Mouse (Mus musculus): ENCODE measurements around the gene Ndufa4l2. TPM values are rescaled to one million over a fixed set of nuclear protein-coding genes. Genes with fewer than 3 reads are reported as not detected.

Ndufa4l2 gene
- polyA plus RNA-seq, 1 experiment from 2014 or later = 64.6 TPM

DNA sequence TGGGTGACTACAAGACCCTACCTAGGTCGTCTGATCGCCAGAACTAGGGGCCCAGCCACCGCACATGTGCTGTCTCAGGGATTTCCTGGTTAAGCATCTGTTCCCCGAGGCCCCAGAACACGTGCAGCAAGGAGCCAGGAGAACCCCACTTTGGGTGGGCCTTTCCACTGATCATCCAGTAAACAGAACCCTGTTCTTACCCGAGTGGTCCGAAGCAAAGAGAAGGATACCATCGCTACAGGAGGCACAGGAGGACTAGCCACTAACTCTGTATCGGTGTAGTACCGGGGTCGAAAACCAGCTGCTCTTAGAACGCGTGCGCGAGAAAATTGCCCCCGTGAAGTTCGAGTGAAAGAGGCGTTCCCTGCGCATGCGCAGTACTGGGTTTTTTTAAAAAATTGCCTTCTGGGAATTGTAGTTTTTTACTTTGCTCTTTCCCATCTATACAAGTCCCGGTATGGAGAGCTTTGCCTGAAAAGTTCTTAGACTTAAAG lies 7.4 kb downstream of the Ndufa4l2 start, which contains the start of gene Shmt2:
Gene Shmt2 (minus strand): TSS at position 357 of the 494 bp plus-strand sequence.
- H3K4me2 ChIP-seq (ENCODE audit: low read depth, low read length) = peak within 1 kb of the TSS; percentile 77
- 0 out of 2 replicates have a peak within 1 kb of the TSS, but pooled peaks have one; percentile 11 for H3K27ac ChIP-seq (ENCODE audit: low read length)
- peak within 1 kb of the TSS; percentile 70 for H3K9ac ChIP-seq (ENCODE audit: low read depth, low read length)
- no peaks in the 10 kb centered on the region for H3K9me3 ChIP-seq (ENCODE audit: control insufficient read depth, low read length)
- H3K4me3 ChIP-seq (ENCODE audit: low read length) = peak within 1 kb of the TSS; percentile 63
- H3K36me3 ChIP-seq (ENCODE audit: control insufficient read depth, insufficient read depth, low read length) = peaks cover 29% of the 10 kb centered on the region
- ATAC-seq = peak; percentile 63
- H3K4me1 ChIP-seq (ENCODE audit: control insufficient read depth, insufficient read depth, low read length) = peaks cover 32% of the 10 kb centered on the region
- WGBS = under 1% methylated on average over 21 of the region's 21 CpGs
- peaks cover 35% of the 10 kb centered on the region for H3K27me3 ChIP-seq (replicated peaks; ENCODE audit: control insufficient read depth, insufficient read depth, low read length)

DNA sequence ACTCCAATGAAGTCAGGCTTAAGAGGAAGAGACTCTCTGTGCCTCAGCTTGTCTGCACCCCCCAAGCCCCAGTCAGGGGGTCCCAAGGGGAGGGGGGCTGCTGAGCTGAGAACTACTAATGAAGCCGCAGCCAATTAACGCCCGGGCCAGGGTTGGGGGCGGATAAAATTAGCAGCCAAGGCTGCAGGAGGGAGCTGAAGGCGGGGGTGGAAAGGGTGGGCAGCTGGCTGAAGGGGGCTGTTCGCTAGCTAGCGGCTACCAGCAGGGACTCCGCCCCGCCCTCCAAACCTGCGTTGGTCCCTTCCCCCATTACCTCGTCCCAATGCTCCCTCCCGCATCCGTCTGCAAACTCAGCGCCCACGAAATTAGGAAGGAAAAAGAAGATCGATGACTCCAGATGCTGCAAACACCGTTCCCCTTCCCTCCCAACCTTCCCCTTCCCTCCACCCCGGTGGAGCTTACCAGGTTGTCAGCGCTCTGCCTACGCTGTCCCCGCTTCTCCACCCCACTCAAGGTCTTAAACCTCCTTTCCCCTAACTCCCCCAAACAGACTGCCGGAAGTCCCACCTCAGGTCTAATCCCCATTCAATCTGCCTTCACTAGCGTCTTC lies 10.0 kb downstream of the Ndufa4l2 start:
- no peak overlapping the region for H3K4me2 ChIP-seq (ENCODE audit: low read depth, low read length)
- H3K9ac ChIP-seq (ENCODE audit: low read depth, low read length) = no peak overlapping the region
- H3K9me3 ChIP-seq (ENCODE audit: control insufficient read depth, low read length) = no peaks in the 10 kb centered on the region
- no peak overlapping the region for H3K4me3 ChIP-seq (ENCODE audit: low read length)
- WGBS = 5% methylated on average over 23 of the region's 23 CpGs
- no peak overlapping the region for H3K27ac ChIP-seq (ENCODE audit: low read length)
- H3K4me1 ChIP-seq (ENCODE audit: control insufficient read depth, insufficient read depth, low read length) = peaks cover 27% of the 10 kb centered on the region
- ATAC-seq = no peak
- peaks cover 61% of the 10 kb centered on the region for H3K27me3 ChIP-seq (replicated peaks; ENCODE audit: control insufficient read depth, insufficient read depth, low read length)
- H3K36me3 ChIP-seq (ENCODE audit: control insufficient read depth, insufficient read depth, low read length) = peaks cover 10% of the 10 kb centered on the region

DNA sequence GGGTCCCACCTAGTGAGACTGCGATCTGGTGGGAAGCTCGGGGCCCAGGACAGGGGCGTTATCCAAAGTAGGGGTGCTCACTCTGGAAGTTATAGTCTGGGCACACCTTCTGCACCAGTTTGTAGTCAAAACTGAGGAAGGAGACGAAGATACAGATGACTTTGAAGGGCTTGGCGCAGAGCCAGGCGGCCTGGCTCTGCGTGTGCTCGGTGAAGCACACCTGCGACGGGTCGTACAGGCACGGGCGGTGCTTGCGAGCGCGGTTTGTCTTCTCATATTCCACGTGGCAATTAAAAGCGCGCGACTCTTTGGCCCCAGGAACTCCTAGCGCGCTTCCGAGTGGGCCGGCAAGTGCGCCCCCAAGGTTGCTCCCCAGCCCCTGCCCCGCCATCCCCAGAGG lies 11.3 kb downstream of the Ndufa4l2 start:
- H3K36me3 ChIP-seq (ENCODE audit: control insufficient read depth, insufficient read depth, low read length) = no peaks in the 10 kb centered on the region
- H3K4me3 ChIP-seq (ENCODE audit: low read length) = peak overlapping the region; percentile 40
- H3K9me3 ChIP-seq (ENCODE audit: control insufficient read depth, low read length) = no peaks in the 10 kb centered on the region
- H3K27me3 ChIP-seq (replicated peaks; ENCODE audit: control insufficient read depth, insufficient read depth, low read length) = peaks cover 74% of the 10 kb centered on the region
- H3K4me1 ChIP-seq (ENCODE audit: control insufficient read depth, insufficient read depth, low read length) = peaks cover 20% of the 10 kb centered on the region
- H3K27ac ChIP-seq (ENCODE audit: low read length) = no peak overlapping the region
- H3K4me2 ChIP-seq (ENCODE audit: low read depth, low read length) = peak overlapping the region; percentile 56
- WGBS = under 1% methylated on average over 26 of the region's 26 CpGs
- H3K9ac ChIP-seq (ENCODE audit: low read depth, low read length) = peak overlapping the region; percentile 40
- no peak for ATAC-seq

DNA sequence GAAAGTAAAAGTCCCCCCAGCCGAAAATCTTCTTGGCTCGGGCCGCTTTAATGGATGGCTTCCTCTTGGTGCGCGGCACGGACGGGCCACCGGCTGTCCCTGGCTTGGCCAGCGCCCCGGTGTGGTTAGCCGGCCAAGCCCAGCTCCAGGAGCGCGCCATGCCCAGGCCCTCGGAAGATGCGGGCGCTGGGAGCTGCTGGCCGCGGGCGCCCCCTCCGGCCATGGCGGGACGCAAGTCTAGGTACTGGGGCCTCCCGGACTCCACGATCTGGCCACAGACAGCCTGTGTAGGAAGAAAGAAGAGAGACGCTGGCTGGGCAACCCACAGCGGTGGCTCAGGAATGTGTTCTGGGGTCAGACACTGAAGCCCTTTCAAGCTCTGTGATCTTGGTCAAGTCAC lies 11.9 kb downstream of the Ndufa4l2 start:
- Histone ChIP-seq H3K9ac (ENCODE audit: low read depth, low read length) (peak overlapping the region; percentile 40; the same call in 1 of the 2 replicates), H3K4me3 (ENCODE audit: low read length) (peak overlapping the region; percentile 40), H3K9me3 (ENCODE audit: control insufficient read depth, low read length) (no peaks in the 10 kb centered on the region), H3K36me3 (ENCODE audit: control insufficient read depth, insufficient read depth, low read length) (no peaks in the 10 kb centered on the region), H3K4me1 (ENCODE audit: control insufficient read depth, insufficient read depth, low read length) (peaks cover 13% of the 10 kb centered on the region), H3K4me2 (ENCODE audit: low read depth, low read length) (peak overlapping the region; percentile 56), H3K27me3 (replicated peaks; ENCODE audit: control insufficient read depth, insufficient read depth, low read length) (peaks cover 81% of the 10 kb centered on the region), H3K27ac (ENCODE audit: low read length) (no peak overlapping the region)
- under 1% methylated on average over 26 of the region's 26 CpGs for WGBS
- peak; percentile 51; the same call in 1 of the 2 replicates for ATAC-seq

DNA sequence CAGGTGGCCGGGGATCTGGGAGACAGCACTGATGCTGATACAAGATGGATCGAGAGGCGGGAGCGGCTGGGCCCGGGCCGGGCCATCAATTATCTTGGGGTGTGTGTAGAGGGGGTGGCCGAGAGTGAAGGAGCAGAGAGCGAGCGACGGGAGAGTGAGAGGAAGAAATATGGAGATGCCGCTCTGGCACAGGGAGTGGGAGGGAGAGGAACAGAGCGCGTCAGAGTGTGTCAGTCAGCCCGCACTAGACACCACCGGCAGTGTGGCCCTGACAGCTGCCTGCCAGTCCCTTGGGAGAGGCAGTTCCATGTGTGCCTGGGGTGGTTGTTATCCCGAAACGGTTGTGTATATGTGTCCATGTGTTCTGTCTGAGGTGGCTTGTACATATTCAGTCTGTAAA lies 12.7 kb downstream of the Ndufa4l2 start:
- Histone ChIP-seq H3K4me2 (ENCODE audit: low read depth, low read length) (no peak overlapping the region), H3K9me3 (ENCODE audit: control insufficient read depth, low read length) (no peaks in the 10 kb centered on the region), H3K9ac (ENCODE audit: low read depth, low read length) (no peak overlapping the region), H3K4me1 (ENCODE audit: control insufficient read depth, insufficient read depth, low read length) (peaks cover 11% of the 10 kb centered on the region), H3K27ac (ENCODE audit: low read length) (no peak overlapping the region), H3K27me3 (replicated peaks; ENCODE audit: control insufficient read depth, insufficient read depth, low read length) (peaks cover 89% of the 10 kb centered on the region), H3K36me3 (ENCODE audit: control insufficient read depth, insufficient read depth, low read length) (no peaks in the 10 kb centered on the region), H3K4me3 (ENCODE audit: low read length) (no peak overlapping the region)
- no peak for ATAC-seq
- WGBS = 2% methylated on average over 17 of the region's 17 CpGs

DNA sequence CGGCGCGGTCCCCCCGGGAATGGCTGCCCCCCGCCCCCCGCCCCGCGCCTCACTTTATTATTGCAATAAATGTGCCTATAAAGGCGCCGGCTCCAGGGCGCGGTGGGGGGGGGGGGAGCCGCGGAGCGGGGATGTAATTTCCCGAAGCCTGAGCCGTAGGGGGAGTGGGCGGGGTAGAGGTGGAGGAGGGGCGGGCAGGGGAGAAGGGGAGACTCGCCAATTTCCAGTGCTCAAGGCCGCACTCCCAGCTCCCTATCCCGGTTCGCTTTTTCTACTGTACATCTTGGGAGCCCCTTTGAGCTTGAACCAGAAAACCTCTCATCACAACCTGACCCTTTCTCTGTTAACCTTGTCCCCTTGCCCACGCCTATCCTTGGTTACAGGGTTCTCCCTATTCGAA lies 16.2 kb downstream of the Ndufa4l2 start:
- H3K27me3 ChIP-seq (replicated peaks; ENCODE audit: control insufficient read depth, insufficient read depth, low read length) = peaks cover 99% of the 10 kb centered on the region
- 0 out of 2 replicates have a peak overlapping the region, but pooled peaks have one; percentile 12 for H3K4me2 ChIP-seq (ENCODE audit: low read depth, low read length)
- peaks cover 25% of the 10 kb centered on the region for H3K4me1 ChIP-seq (ENCODE audit: control insufficient read depth, insufficient read depth, low read length)
- peak overlapping the region; percentile 19; the same call in 1 of the 2 replicates for H3K9ac ChIP-seq (ENCODE audit: low read depth, low read length)
- peak overlapping the region; percentile 19 for H3K4me3 ChIP-seq (ENCODE audit: low read length)
- H3K27ac ChIP-seq (ENCODE audit: low read length) = no peak overlapping the region
- ATAC-seq = no peak
- no peaks in the 10 kb centered on the region for H3K36me3 ChIP-seq (ENCODE audit: control insufficient read depth, insufficient read depth, low read length)
- H3K9me3 ChIP-seq (ENCODE audit: control insufficient read depth, low read length) = no peaks in the 10 kb centered on the region
- WGBS = 2% methylated on average over 21 of the region's 25 CpGs

DNA sequence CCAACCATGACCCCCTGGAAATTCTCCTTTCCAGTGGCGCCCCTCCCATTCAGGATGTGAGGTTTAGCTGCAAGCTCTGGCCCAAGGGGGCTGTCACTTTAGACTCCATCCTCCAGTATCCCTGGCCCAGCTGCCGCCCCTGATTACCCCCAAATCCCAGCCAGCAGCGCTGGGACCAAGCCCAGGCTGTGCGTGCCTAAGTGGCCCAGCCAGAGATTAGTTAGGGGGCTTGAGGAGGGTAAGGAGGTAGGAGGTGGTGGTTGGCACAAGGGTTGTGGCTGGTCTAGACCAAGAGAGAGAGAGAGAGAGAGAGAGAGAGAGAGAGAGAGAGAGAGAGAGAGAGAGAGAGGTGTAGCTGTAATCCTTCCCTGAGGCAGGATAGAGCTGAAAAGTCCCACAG lies 16.8 kb downstream of the Ndufa4l2 start:
- no peak overlapping the region for H3K4me2 ChIP-seq (ENCODE audit: low read depth, low read length)
- no peak overlapping the region for H3K4me3 ChIP-seq (ENCODE audit: low read length)
- H3K4me1 ChIP-seq (ENCODE audit: control insufficient read depth, insufficient read depth, low read length) = peaks cover 19% of the 10 kb centered on the region
- H3K9ac ChIP-seq (ENCODE audit: low read depth, low read length) = no peak overlapping the region
- H3K27ac ChIP-seq (ENCODE audit: low read length) = no peak overlapping the region
- WGBS = 6% methylated on average over 4 of the region's 4 CpGs
- no peak for ATAC-seq
- peaks cover 99% of the 10 kb centered on the region for H3K27me3 ChIP-seq (replicated peaks; ENCODE audit: control insufficient read depth, insufficient read depth, low read length)
- H3K36me3 ChIP-seq (ENCODE audit: control insufficient read depth, insufficient read depth, low read length) = no peaks in the 10 kb centered on the region
- no peaks in the 10 kb centered on the region for H3K9me3 ChIP-seq (ENCODE audit: control insufficient read depth, low read length)

DNA sequence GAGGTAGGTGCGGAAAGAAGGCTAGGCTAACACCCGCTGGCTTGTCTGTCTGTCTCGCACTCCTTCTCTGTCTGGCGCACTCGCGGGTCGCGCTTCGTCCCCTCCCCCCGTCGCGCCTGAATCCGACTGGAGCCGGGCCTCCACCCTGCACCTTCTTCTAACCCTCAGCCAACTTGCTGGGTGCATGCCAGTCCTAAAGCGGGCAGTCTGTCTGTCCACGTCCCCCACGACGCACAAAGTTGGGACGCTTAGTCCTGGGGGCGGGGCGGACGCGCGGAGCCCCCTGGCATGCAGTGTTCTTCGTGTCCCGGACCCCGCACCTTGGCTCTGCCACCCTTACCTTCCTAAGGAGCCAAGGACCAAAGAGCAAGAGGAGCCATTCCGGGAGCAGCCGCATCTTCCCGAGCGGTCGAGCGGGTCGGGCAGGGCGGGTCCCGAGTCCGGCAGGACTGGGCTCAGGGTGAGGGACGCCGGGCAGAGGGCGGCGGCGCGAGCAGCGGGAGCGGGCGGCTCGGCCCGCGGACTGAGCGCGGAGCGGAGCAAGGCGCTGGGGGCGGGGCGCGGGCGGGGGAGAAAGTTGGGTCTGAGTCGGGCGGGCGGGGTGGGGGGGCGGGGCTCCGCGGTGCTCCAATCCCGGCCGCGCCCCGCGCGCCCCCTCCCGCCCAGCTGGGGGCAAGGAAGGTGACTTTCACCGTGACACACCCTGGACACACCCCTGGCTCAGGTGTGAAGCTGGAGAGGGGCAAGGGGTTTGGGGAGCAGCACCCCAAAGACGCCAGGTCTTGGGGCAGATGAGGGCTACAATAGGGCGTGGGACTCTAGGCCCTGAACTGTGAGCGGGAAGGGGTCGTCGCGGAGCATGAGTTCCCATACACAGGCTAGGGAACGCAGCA lies 19.5 kb downstream of the Ndufa4l2 start, which contains the start of gene Nxph4:
Gene Nxph4 (minus strand): TSS at position 524 of the 893 bp plus-strand sequence.
- H3K9me3 ChIP-seq (ENCODE audit: control insufficient read depth, low read length) = no peaks in the 10 kb centered on the region
- peak within 1 kb of the TSS; percentile 59 for H3K9ac ChIP-seq (ENCODE audit: low read depth, low read length)
- peak within 1 kb of the TSS; percentile 56 for H3K4me3 ChIP-seq (ENCODE audit: low read length)
- peak; percentile 38 for ATAC-seq
- H3K4me1 ChIP-seq (ENCODE audit: control insufficient read depth, insufficient read depth, low read length) = peaks cover 14% of the 10 kb centered on the region
- H3K27me3 ChIP-seq (replicated peaks; ENCODE audit: control insufficient read depth, insufficient read depth, low read length) = peaks cover 76% of the 10 kb centered on the region
- H3K4me2 ChIP-seq (ENCODE audit: low read depth, low read length) = peak within 1 kb of the TSS; percentile 92
- under 1% methylated on average over 70 of the region's 78 CpGs for WGBS
- peaks cover 5% of the 10 kb centered on the region; the same call in 1 of the 2 replicates for H3K36me3 ChIP-seq (ENCODE audit: control insufficient read depth, insufficient read depth, low read length)
- no peak within 1 kb of the TSS for H3K27ac ChIP-seq (ENCODE audit: low read length)

DNA sequence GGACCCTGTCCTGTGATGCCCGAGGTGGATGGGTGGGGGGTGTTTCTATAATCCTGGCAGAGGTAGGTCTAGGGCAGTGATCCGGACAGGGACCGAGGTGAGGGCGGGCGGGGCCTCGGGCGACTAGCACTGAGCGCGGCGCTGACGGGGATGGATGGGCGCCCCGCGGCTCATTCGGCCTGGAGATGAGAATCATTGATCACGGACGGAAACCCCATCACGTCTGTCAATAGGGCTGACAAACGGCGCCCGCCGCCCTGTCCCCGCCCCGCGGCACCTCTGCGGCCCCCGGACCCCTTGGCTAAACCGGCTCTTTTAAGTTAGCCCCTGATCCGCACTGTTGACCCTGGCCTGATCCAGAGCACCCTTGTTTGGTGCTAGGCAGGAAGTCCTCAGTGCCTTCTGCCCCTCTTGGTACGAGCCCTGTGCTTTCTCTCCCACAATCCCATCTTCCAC lies 20.2 kb downstream of the Ndufa4l2 start:
- no peak for ATAC-seq
- 2% methylated on average over 27 of the region's 30 CpGs for WGBS
- H3K36me3 ChIP-seq (ENCODE audit: control insufficient read depth, insufficient read depth, low read length) = peaks cover 8% of the 10 kb centered on the region; the same call in 1 of the 2 replicates
- peak overlapping the region; percentile 56 for H3K4me3 ChIP-seq (ENCODE audit: low read length)
- H3K27ac ChIP-seq (ENCODE audit: low read length) = no peak overlapping the region
- peaks cover 69% of the 10 kb centered on the region for H3K27me3 ChIP-seq (replicated peaks; ENCODE audit: control insufficient read depth, insufficient read depth, low read length)
- peak overlapping the region; percentile 59; the same call in 1 of the 2 replicates for H3K9ac ChIP-seq (ENCODE audit: low read depth, low read length)
- peak overlapping the region; percentile 92 for H3K4me2 ChIP-seq (ENCODE audit: low read depth, low read length)
- no peaks in the 10 kb centered on the region for H3K9me3 ChIP-seq (ENCODE audit: control insufficient read depth, low read length)
- peaks cover 14% of the 10 kb centered on the region for H3K4me1 ChIP-seq (ENCODE audit: control insufficient read depth, insufficient read depth, low read length)

Measured in intestine, embryonic 16.5 days (tissue).